Mouse (Mus musculus) left cerebral cortex, adult 18-20 months (tissue): ENCODE results near the gene Gpr137b. TPM values are rescaled to one million over a fixed set of nuclear protein-coding genes. Genes with fewer than 3 reads are reported as not detected.
"Not testable (repeated sequence)": the region's sequence is repeated elsewhere in the genome, so short reads cannot be mapped to it uniquely, and the experiment has no call there.

Experiments used
- DNase-seq, 2 experiments: peaks; one replicate each; pipeline ENCODE4 v3.0.0; 2021 to 2022; ENCODE audit warnings: low spot score in 2 of 2, mixed read lengths in 1 of 2
- long read RNA-seq, 2 experiments: library from polyadenylated mRNA; stranded (forward); transcript quantifications; one replicate each; pipeline ENCODE4 v2.0.0; 2021
- total RNA-seq, 2 experiments: library from RNA; stranded (reverse); gene quantifications; 2 replicates each; pipeline ENCODE4 v1.2.3; 2021

The Gpr137b gene
- 10 to 100 TPM; 21.3 to 23.1 TPM for total RNA-seq
- long read RNA-seq, experiment 1, transcript Gpr137b-202 (7 exons, 3,634 nt), result minor isoform, 9 of 32 reads
- long read RNA-seq, experiment 1, transcript Gpr137b-201 (7 exons, 2,971 nt), result major isoform, 18 of 32 reads
- long read RNA-seq, experiment 1, partial matches to known transcripts, result 3 of 32 reads
- long read RNA-seq, experiment 1, other reads (novel, unspliced or antisense), result 1 of 32 reads
- long read RNA-seq, experiment 2, transcript Gpr137b-201 (7 exons, 2,971 nt), result major isoform, 6 of 14 reads
- long read RNA-seq, experiment 2, partial matches to known transcripts, result 1 of 14 reads
- long read RNA-seq, experiment 2, other reads (novel, unspliced or antisense), result 2 of 14 reads

- DNase-seq, result peak; percentile 20 to 62
These were observed at the start of gene Gpr137b for GRCm38 (mm10) chr13:13393228-13394095. Gpr137b (minus strand) TSS chr13:13394014.

DNA sequence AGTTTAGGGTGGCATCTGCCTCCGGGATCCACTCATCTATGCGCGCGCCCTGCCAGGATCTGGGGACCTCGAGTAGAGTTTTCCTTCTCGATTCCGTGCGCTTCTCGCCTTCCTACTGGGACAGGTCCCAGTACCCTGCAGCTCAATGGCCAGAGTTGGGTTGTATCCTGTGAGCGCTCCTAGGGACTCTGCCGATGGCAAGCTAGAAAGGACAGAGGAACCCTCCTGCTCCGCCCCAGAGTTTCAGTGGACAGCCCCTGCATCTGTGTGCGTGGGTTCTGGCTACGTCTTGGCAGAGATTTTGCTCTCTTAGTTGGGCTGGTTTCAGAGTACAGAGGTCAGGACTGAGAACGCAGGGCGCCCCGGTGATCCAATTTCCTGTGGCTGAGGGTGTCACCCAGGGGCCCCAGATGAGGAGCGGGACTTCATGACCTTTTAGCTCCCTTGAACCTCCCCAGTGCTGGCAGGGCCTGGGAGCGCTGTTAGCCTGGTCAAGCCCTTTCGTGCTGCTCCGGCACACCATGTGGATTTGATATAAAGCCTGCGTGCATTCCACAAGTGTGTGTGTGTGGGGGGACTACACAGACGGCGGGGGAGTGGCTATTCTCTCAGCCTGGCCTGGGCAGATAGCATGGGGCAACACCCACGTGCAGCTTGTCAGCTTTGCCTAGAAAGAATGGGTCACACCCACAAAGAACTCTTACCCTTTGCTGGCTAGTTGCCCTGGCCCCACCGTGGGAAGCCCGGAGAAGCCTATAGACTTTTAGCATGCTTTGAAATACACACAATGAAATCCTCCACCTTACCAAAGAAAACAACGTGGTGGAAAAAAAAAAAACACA, 44.5 kb upstream of the Gpr137b start:
- DNase-seq, result not testable (repeated sequence)

DNA sequence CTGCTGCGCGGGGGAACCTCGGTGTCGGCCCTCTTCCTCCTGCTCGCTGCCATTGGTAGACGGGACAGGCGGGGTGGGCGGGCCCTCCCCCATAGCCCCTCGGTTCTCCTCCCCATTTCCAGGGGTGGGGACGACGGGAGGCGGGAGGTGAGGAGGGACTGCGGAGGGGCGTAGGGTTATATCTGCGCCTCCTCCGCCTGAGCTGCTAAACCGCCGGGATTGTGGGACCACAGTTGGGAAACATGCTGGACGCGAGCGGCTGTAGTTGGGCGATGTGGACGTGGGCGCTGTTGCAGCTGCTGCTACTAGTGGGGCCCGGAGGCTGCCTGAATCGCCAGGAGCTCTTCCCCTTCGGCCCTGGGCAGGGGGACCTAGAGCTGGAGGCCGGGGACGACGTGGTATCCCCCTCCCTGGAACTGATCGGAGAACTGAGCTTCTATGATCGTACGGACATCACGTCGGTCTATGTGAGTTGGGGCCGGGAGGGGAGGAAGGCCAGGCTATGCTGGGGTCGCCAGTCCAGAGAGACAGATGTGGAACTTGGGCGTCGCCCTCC, 43.7 kb upstream of the Gpr137b start, which contains the start of gene Nid1:
Nid1 (plus strand) TSS at position 92 of the 556 bp plus-strand sequence.
- not testable (repeated sequence) for DNase-seq

DNA sequence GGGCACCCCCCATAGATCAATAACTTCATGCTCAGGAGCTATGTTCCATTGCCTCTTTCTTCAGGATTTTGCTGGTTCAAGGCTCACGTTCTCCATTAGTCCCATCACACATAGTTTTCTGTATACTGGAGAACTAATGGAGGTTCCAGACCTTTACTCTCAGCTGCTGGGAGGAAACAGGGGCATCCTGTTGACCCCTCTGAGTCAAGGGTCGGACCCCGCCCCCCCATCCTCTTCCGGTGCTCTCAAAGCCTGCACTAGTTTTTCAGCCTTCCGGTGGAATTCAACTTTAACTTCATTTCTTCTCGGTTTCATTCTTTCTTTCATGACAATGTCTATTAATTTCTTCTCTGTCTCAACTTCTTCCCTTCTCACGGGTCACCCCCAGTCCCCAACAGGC, 42.3 kb upstream of the Gpr137b start:
- not testable (repeated sequence) for DNase-seq

DNA sequence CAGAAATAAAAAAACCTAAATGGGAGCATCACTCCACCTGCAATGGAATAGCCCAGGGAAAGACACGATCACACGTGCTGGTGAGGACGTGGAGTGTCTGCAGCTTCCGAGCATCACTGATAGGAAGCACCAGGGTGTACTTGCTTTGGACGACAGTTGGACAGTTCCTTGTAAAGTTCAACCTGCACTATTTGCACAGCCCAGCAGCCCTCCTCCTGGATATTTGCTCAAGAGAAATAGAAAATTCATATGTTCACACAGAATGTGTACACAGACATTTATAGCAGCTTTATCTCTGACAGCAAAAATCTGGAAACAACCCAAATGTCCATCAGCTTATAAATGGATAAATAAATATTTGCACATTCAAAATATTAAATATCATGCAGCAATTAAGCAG, 29.5 kb upstream of the Gpr137b start:
- DNase-seq, result not testable (repeated sequence)

DNA sequence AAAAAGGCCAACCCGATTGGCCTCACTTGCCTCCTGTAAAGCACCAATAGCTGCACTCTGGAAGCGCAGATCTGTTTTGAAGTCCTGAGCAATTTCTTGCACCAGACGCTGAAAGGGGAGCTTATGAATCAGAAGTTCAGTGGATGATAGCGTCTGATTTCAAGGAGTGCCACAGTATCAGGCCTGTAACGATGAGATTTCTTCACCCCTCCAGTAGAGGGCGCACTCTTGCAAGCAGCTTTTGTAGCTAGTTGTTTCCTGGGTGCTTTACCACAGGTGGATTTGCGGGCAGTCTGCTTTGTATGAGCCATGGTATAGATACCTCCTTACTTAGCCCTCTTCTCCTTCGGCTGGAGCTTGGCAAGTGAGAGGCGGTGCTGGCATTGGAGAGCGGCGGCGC, 25.0 kb upstream of the Gpr137b start:
- DNase-seq, result not testable (repeated sequence)

- not testable (repeated sequence) for DNase-seq
These were observed 22.2 kb upstream of the Gpr137b start for GRCm38 (mm10) chr13:13416007-13416337.

- DNase-seq, result peak; percentile 48 to 62
These were observed 21.5 kb upstream of the Gpr137b start for GRCm38 (mm10) chr13:13415120-13416006.

- no peak for DNase-seq
These were observed 20.4 kb upstream of the Gpr137b start for GRCm38 (mm10) chr13:13414206-13414605.

GRCm38 (mm10) chr13:13405511-13405910, 11.7 kb upstream of the Gpr137b start:
- DNase-seq, result not testable (repeated sequence)

- DNase-seq, result not testable (repeated sequence)
These were observed 10.8 kb upstream of the Gpr137b start for GRCm38 (mm10) chr13:13404517-13405155.

GRCm38 (mm10) chr13:13403839-13404238, 10.0 kb upstream of the Gpr137b start:
- not testable (repeated sequence) for DNase-seq

GRCm38 (mm10) chr13:13403366-13403765, 9.6 kb upstream of the Gpr137b start:
- DNase-seq, result not testable (repeated sequence)

- DNase-seq, result not testable (repeated sequence)
These were observed 9.0 kb upstream of the Gpr137b start for GRCm38 (mm10) chr13:13402818-13403217.

DNA sequence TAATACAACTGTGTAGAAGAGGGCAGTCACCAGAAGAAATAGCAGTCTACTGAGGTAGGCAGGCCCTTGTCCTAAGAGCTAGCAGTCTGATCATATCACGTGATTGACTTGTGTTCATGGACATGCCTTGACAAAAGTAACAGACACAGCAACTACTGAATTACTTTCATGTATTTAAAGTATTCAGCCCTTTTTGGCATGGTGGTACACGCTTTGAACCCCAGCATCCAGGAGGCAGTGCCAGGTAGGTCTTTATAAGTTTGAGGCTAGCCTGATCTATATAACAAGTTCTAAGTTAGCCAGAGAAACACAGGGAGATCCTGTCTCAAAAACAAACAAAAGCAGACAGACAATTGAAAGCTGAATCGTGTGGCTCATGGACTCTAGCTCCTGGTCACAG, 7.0 kb upstream of the Gpr137b start:
- not testable (repeated sequence) for DNase-seq

DNA sequence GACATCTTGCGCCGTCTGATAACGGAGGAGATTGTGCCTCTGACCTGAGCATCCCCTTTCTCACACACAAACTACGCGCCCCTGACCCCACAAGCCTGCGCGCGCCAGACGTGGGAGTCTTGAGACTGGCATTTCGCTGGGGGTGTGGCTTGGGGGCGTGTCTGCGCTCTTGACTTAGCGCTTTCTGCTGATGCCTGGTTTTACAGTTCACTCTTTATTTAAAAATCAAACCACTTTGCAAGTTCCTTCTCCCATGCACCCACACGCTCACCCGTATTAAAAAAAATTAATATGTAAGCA, 232 bp upstream of the Gpr137b start:
- not testable (repeated sequence) for DNase-seq

DNA sequence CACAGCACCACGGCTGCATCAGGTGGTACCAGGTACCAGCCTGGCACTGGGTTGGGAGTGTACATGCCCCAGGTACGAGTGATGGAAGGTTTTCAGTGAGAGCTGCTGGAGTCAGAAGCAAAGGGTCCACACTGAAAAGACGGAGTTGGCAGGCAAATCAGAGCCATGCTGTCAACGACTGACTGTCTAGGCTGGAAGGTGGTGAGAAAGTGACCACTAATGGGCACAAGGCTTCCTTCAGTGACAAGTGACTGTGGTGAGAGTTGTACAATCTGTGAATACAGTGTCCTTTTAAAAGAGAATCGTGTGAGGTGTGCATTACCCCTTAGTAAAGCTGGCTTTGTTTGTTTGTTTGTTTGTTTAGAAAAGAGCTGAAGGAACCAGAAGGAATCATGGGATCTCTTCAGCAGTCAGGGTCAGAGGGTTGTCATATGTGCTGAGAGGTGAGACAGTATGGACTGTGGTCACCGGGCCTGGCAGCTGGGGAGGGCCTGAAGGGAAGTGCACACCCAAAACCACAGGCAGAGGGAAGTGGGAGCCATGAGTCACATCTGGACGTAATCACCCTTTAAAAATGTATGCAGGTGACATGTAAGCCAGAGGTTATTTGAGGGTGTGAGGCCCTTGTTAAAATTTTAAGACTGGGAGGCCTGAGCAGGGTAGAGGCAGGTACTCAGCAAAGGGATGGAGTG, 15.5 kb downstream of the Gpr137b start:
- not testable (repeated sequence) for DNase-seq

DNA sequence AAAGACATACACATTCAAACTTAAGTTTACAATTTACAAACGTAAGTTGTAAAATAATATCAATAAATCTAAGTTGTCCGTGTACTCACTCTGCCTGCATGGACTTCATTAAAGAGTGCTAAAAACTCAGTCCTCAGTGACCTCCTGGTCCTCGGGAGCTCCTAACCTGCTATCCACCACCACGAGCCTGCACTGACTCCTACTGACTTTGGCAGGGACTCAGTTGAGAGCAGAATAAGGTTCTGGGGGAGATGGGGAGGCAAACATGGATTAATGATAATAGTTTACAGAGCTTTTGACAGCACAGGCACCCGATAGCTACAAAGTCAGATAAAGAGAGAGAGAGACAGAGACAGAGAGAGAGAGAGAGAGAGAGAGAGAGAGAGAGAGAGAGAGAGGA, 16.6 kb downstream of the Gpr137b start:
- DNase-seq, result no peak

GRCm38 (mm10) chr13:13373965-13374364, 19.8 kb downstream of the Gpr137b start:
- DNase-seq, result not testable (repeated sequence)
